Mouse (Mus musculus): ENCODE measurements at regions not wholly inside any gene's neighbourhood (a gene's known extent, or its start where the extent isn't known, plus 50 kb on each side); places are given as distances from the start of the nearest gene placed in this dataset.
"Not testable (repeated sequence)": the region's sequence is repeated elsewhere in the genome, so short reads cannot be mapped to it uniquely, and the experiment has no call there.

DNA sequence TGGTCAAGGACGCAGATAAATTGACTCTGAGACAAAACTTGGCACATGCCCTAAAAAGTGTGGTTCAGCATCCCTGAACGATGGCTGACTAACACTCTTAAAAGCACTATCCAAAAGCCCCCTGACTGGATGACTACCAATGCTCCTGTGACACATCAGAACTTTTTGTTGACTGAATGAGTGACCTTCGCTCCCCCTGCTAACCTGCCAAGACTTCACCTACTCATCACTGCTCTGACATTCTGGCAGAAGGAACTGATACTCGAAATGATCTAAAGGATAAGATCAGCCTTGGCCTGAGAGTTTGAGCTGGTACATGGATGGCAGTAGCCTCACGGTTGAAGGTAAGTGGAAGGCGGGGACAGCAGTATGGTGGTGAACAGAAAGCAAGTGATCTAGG is 62.4 kb upstream of the Tgm3 start:
- DNase-seq (ENCODE audit: low spot score in 2 of 2) = not testable (repeated sequence)

DNA sequence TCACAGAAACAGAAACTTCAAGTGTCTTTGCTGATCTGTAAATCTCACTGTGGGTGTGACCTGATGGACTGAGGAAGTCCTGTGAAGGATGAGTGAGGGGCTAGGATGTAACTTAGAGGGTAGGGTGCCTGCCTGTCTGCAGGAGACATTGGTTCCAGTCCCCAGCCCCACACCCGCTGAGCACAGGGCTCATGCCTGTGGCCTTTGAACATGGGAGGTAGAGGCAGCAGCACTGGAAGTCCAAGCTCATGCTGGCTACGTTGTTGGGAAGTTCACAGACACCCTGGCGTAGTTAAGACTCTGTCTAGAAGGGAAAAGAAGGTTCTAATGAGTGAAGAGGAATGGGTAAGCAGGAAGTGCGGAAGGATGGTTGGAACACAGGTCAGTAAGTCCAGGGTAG is 59.7 kb upstream of the Tgm3 start:
- DNase-seq (ENCODE audit: low spot score in 2 of 2) = no peak

DNA sequence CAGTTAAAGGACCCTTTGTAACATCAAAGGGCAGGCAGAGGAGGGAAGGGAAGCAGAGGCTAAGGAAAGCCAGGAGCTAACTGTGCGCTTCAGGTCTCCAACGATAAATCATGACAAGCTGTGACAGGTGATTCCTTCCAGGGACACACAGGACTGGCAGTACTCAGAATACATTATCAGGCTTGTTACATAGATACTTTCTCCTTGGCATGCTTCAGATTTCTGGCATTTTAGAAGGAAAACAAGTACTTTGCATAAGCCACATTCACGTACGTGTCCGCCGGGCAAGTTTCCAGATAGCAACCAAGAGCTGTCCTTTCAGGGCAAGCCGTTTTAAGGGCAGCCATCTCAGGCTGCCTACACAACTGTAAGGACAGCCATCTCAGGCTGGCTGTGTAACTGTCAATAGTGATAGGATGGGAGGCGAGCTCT is 56.9 kb upstream of the Tgm3 start:
- no peak for DNase-seq (ENCODE audit: low spot score in 2 of 2)

DNA sequence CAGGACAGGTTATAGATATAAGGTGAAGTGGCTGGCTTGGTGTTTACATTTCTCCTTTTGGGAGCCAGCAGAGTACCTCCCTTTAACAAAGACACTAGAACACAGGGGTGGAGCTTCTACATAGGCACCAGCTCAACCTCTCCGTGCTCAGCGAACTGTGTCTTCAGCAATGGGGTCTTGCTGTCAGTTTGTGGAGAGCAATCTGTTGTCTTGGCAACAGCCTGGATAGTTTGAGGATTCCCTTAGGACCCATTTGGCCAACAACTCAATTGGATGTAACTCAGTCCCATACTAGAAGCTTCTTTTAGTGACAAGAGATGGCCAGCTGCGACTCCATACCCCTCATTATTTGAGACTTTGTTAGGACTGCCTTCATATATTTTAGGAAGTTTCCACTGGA is 54.0 kb upstream of the Tgm3 start:
- no peak for DNase-seq (ENCODE audit: low spot score in 2 of 2)

DNA sequence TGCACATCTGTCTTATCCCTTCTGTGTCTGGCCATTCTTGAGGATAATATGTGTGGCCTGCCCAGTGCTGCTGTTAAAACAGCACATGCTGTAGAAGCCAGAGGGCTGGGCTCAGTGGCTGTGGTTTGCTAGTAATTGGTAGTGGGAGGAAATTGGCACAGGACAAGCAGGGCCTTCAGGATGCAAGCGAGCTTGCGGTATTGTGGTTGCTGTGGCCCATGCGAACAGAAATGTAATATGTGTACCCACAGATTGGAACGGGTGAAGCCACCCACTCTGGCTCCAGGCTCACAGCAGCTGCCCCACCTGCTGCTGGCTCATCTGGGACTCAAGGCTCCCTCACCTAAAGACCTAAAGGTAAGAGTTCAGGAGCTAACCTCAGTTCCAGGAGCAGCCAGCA is 51.8 kb upstream of the Tgm3 start:
- DNase-seq (ENCODE audit: low spot score in 2 of 2) = no peak

DNA sequence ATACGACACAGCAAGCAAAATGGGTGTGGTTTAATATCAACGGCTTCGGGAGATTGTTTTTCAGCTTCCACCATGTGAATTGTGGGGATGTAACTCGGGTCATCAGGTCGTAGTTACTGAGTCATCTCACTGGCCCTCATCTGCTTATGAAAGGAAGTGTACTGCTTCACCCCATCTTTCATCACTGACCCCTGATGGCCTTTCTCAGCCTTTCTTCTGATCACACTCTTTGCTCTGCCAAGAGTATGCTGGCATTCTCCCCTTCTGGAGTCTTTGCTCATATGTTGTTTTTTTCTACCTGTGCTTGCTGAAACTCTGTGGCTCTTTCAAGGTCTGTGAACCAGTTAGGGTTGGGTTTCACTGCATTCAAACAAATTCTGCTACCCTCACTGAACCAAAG is 50.6 kb upstream of the Tgm3 start:
- DNase-seq (ENCODE audit: low spot score in 2 of 2) = no peak
